Mouse (Mus musculus) hindbrain, embryonic 14.5 days (tissue): Measurements from ENCODE around the gene Ip6k2. TPM values are rescaled to one million over a fixed set of nuclear protein-coding genes. Genes with fewer than 3 reads are reported as not detected.
A peak's percentile ranks its signal among the peaks of the same experiment; 100 is the strongest.

Experiments
- ATAC-seq: fragments of 200-750 bp; cut with Nextera tagmentation; 2 replicates; pipeline ENCODE4 v1.8.0; 2017; ENCODE audit warnings: moderate number of reproducible peaks, mild to moderate bottlenecking, moderate TSS enrichment, moderate library complexity; ENCODE audit not compliant: low FRiP score
- DNase-seq: peaks from one replicate; pipeline ENCODE4 v3.0.0-alpha.2; 2015; ENCODE audit warnings: low spot score
- H3K27ac ChIP-seq: fragments of 300-500 bp; sonication (generic); 2 replicates; pipeline ENCODE4 v1.5.1; 2014; ENCODE audit warnings: mild to moderate bottlenecking, moderate library complexity
- H3K27me3 ChIP-seq: fragments of 300-500 bp; sonication (generic); 2 replicates; pipeline ENCODE4 v1.6.1; 2014; ENCODE audit warnings: mild to moderate bottlenecking, low read length, mixed read lengths; ENCODE audit not compliant: control insufficient read depth, insufficient read depth
- H3K36me3 ChIP-seq: fragments of 300-500 bp; sonication (generic); replicated peaks from 2 replicates; pipeline ENCODE4 v1.6.1; 2014; ENCODE audit not compliant: control insufficient read depth, insufficient read depth
- H3K4me1 ChIP-seq: fragments of 300-500 bp; sonication (generic); replicated peaks from 2 replicates; pipeline ENCODE4 v1.6.1; 2014; ENCODE audit warnings: antibody characterized with exemption, low read length, mixed read lengths; ENCODE audit not compliant: control insufficient read depth, insufficient read depth
- H3K4me2 ChIP-seq: fragments of 300-500 bp; sonication (generic); replicated peaks from 2 replicates; pipeline ENCODE4 v1.6.1; 2014; ENCODE audit warnings: mild to moderate bottlenecking, moderate library complexity
- H3K4me3 ChIP-seq: fragments of 300-500 bp; sonication (generic); replicated peaks from 2 replicates; pipeline ENCODE4 v1.5.1; 2014; ENCODE audit warnings: mild to moderate bottlenecking, low read length
- H3K9ac ChIP-seq: fragments of 300-500 bp; sonication (generic); 2 replicates; pipeline ENCODE4 v1.6.1; 2014
- H3K9me3 ChIP-seq: fragments of 300-500 bp; sonication (generic); 2 replicates; pipeline ENCODE4 v1.6.1; 2016; ENCODE audit warnings: low read length; ENCODE audit not compliant: control insufficient read depth
- WGBS: fragments of 180-500 bp; shearing (Covaris S2); extraction: QIAGEN DNeasy Blood & Tissue Kit; methylation state at CpG from one replicate; pipeline ENCODE4 v1.1.7; 2014; 5-methylcytosine and 5-hydroxymethylcytosine counted together
- polyA plus RNA-seq: library from polyadenylated mRNA; unstranded; fragments of >200 nt; fragmentation: Nextera tagmentation; extraction: Ambion mirVana; gene quantifications from 2 replicates; pipeline ENCODE4 v1.2.1, GENCODE M21; 2014

The Ip6k2 gene
- polyA plus RNA-seq, 1 experiment from 2014 or later, result 238 TPM

GRCm38 (mm10) chr9:108777276-108777675 is 6.3 kb upstream of the Ip6k2 start:
- Histone ChIP-seq H3K4me2 (no peak overlapping the region), H3K4me3 (no peak overlapping the region), H3K27me3 (no peaks in the 10 kb centered on the region), H3K27ac (no peak overlapping the region), H3K9ac (no peak overlapping the region), H3K9me3 (0 out of 2 replicates have a peak, but pooled peaks cover 6% of the 10 kb centered on the region), H3K36me3 (no peaks in the 10 kb centered on the region), H3K4me1 (peaks cover under 1% of the 10 kb centered on the region; the same call in 1 of the 2 replicates)
- 79% methylated on average over 4 of the region's 4 CpGs for WGBS
- no peak for ATAC-seq
- no peak for DNase-seq

GRCm38 (mm10) chr9:108780959-108781358 is 2.6 kb upstream of the Ip6k2 start:
- H3K9me3 ChIP-seq, result no peaks in the 10 kb centered on the region
- H3K4me1 ChIP-seq, result peaks cover 21% of the 10 kb centered on the region
- H3K4me2 ChIP-seq, result no peak overlapping the region
- no peaks in the 10 kb centered on the region for H3K36me3 ChIP-seq
- no peaks in the 10 kb centered on the region for H3K27me3 ChIP-seq
- H3K9ac ChIP-seq, result no peak overlapping the region
- 65% methylated on average over 5 of the region's 5 CpGs for WGBS
- no peak overlapping the region for H3K4me3 ChIP-seq
- ATAC-seq (no peak), DNase-seq (no peak)
- no peak overlapping the region for H3K27ac ChIP-seq

GRCm38 (mm10) chr9:108781891-108782290 is 1.7 kb upstream of the Ip6k2 start:
- Histone ChIP-seq H3K27me3 (no peaks in the 10 kb centered on the region), H3K4me1 (peaks cover 30% of the 10 kb centered on the region), H3K36me3 (peaks cover 2% of the 10 kb centered on the region), H3K9ac (0 out of 2 replicates have a peak overlapping the region, but pooled peaks have one; percentile 10), H3K27ac (no peak overlapping the region), H3K4me3 (no peak overlapping the region), H3K4me2 (no peak overlapping the region), H3K9me3 (no peaks in the 10 kb centered on the region)
- no peak for DNase-seq
- WGBS, result 66% methylated on average over 4 of the region's 4 CpGs
- ATAC-seq, result no peak

DNA sequence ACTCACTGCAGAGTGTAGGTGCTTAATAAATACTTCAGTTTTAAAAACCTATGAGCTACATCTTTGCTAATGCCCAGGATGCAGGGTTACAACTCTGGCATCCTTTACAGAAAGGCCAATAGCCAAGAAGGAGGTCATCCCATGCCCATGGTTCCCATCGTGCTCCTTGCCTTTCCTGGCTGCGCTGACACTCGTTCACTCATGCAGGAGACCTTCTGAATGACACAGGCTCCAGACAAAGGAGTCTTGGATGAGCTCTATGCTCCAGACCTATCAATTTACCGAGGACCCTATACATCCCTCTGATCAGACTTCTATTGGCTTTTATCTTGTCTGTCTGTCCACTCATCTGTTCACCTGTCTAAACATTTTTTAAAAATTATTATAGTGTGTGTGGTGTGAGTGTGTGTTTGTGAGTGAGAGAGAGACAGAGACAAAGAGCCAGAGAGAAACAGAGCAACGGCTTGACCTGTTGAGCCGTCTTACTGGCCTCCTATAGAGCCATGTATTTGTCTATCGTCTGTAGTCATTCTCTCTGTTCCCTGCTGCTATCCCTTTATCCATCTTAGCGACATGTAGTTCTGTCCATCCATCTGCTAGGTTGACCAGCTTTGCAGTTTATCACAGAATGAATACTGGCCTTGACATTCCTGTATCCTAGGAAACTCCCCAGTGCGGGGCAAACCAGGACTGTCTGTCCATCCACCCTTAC is 604 bp upstream of the Ip6k2 start:
- WGBS, result 6% methylated on average over 9 of the region's 9 CpGs
- peak overlapping the region; percentile 99 for H3K9ac ChIP-seq
- H3K4me3 ChIP-seq, result peak overlapping the region; percentile 83
- peak overlapping the region; percentile 99 for H3K27ac ChIP-seq
- peak overlapping the region; percentile 96 for H3K4me2 ChIP-seq
- H3K4me1 ChIP-seq, result peaks cover 41% of the 10 kb centered on the region
- H3K27me3 ChIP-seq, result no peaks in the 10 kb centered on the region
- peak; percentile 67 for ATAC-seq
- H3K9me3 ChIP-seq, result no peaks in the 10 kb centered on the region
- peaks cover 10% of the 10 kb centered on the region for H3K36me3 ChIP-seq
- peak; percentile 60 for DNase-seq

DNA sequence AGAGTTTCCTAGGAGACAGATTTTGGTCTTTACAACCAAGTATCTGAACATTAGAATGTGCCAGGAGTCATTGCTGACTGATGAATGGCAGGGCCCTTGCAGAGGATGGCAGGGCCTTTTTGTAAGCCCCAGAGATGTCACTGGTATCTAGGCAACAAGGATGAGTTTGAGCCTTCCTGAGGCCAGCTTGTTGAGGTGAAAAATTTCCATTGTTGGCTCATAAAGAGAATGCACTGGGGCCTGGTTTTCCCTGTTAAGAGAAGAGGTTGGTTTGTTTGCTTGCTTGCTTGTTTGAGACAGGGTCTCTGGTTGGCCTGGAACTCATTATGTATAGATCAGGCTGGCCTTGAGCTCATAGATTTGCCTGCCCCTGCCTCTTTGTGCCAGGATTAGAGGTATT is 1.8 kb downstream of the Ip6k2 start:
- Histone ChIP-seq H3K27ac (peak overlapping the region; percentile 66), H3K4me1 (peaks cover 65% of the 10 kb centered on the region), H3K27me3 (no peaks in the 10 kb centered on the region), H3K4me2 (peak overlapping the region; percentile 96), H3K4me3 (peak overlapping the region; percentile 83), H3K36me3 (peaks cover 10% of the 10 kb centered on the region), H3K9ac (peak overlapping the region; percentile 99), H3K9me3 (no peaks in the 10 kb centered on the region)
- DNase-seq, result no peak
- no peak for ATAC-seq

DNA sequence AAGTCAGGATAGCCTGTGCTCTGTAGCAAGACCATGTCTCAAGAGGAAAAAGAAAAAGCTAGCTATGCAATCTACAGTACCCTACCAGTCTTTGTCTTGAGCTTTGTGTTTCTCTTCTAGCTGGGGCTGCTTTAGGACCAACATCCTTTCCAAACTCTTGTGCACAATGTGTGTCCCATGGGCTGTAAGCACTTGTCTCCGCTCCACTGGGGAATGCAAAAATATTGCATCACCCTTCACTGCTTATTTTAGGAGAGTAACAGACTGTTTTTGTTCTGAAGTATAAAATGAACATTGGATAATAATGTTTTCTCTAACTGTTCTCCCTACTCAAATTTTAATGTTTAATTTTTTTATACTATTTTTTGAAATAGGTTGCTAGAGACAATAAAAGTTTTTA is 2.9 kb downstream of the Ip6k2 start:
- DNase-seq, result no peak
- peaks cover 10% of the 10 kb centered on the region for H3K36me3 ChIP-seq
- H3K4me1 ChIP-seq, result peaks cover 74% of the 10 kb centered on the region
- peak overlapping the region; percentile 25; the same call in 1 of the 2 replicates for H3K9ac ChIP-seq
- no peak overlapping the region for H3K27ac ChIP-seq
- 84% methylated on average over 1 of the region's 1 CpGs for WGBS
- no peaks in the 10 kb centered on the region for H3K27me3 ChIP-seq
- peak overlapping the region; percentile 96 for H3K4me2 ChIP-seq
- H3K9me3 ChIP-seq, result no peaks in the 10 kb centered on the region
- ATAC-seq, result no peak
- peak overlapping the region; percentile 83 for H3K4me3 ChIP-seq

GRCm38 (mm10) chr9:108787080-108787479 is 3.5 kb downstream of the Ip6k2 start:
- Histone ChIP-seq H3K27me3 (no peaks in the 10 kb centered on the region), H3K9me3 (no peaks in the 10 kb centered on the region), H3K36me3 (peaks cover 10% of the 10 kb centered on the region), H3K27ac (no peak overlapping the region), H3K9ac (no peak overlapping the region), H3K4me2 (peak overlapping the region; percentile 96), H3K4me1 (peaks cover 80% of the 10 kb centered on the region), H3K4me3 (peak overlapping the region; percentile 83; the same call in 1 of the 2 replicates)
- DNase-seq (no peak), ATAC-seq (no peak)
- WGBS, result 89% methylated on average over 2 of the region's 2 CpGs

GRCm38 (mm10) chr9:108788713-108789112 is 5.1 kb downstream of the Ip6k2 start:
- ATAC-seq (no peak), DNase-seq (no peak)
- no peaks in the 10 kb centered on the region for H3K9me3 ChIP-seq
- H3K4me2 ChIP-seq, result no peak overlapping the region
- H3K36me3 ChIP-seq, result peaks cover 10% of the 10 kb centered on the region
- no peak overlapping the region for H3K27ac ChIP-seq
- no peaks in the 10 kb centered on the region for H3K27me3 ChIP-seq
- H3K9ac ChIP-seq, result no peak overlapping the region
- no peak overlapping the region for H3K4me3 ChIP-seq
- 80% methylated on average over 3 of the region's 3 CpGs for WGBS
- H3K4me1 ChIP-seq, result peaks cover 86% of the 10 kb centered on the region

DNA sequence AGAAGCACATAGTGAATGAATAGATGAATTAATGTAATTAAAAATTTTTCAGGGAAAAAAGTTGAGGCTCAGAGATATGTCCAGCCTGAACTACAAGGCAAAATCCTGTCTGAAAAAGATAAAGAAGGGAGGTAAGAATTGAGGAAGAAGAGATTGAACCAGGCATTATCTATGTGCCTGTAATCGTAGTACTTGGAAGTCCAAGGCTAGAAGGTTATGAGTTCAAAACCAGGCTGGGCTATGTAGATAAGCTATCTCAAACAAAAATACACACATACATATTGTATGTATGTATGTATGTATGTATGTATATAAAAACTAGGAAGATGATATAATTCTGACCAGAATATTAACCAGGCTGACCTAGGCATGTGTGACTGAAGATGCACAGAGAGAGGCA is 8.7 kb downstream of the Ip6k2 start:
- ATAC-seq (no peak), DNase-seq (no peak)
- Histone ChIP-seq H3K4me3 (no peak overlapping the region), H3K36me3 (peaks cover 22% of the 10 kb centered on the region), H3K27ac (no peak overlapping the region), H3K9ac (no peak overlapping the region), H3K27me3 (no peaks in the 10 kb centered on the region), H3K4me2 (no peak overlapping the region), H3K9me3 (no peaks in the 10 kb centered on the region), H3K4me1 (peaks cover 81% of the 10 kb centered on the region)
- 93% methylated on average over 1 of the region's 1 CpGs for WGBS
